Mouse (Mus musculus): ENCODE data around the gene Olfr9.

DNA sequence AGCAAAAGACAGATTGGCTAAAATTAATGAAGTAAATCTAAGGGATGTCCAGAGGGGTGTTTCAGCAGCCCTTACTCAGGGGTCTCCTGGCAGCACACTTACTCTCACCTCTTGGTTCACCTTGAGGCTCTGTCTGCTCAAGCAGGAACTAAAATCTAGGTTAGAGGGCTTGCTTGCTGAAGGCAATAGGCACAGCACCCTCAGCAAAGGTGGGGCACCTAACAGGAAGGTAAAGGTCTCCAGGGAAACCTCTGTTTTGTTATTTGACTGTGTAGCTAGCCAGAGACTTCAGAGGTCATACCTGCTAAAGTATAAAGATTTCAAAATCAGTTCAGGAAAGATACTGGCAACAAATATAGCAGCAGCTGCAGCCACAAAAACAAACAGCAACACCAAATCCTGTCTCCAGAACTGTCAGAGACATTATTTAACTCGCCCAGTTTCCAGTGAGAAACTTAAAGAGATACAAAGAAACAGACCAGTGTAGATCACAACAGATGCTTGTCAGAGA is 18.4 kb upstream of the Olfr9 start:
- TF ChIP-seq CTCF (conservative IDR thresholded peaks at IDR 0.05 in 1 of 2, IDR thresholded peaks at IDR 0.05 in 1 of 2; ENCODE audit: low read depth in 2 of 2, low read length in 2 of 2): no peak
- TF ChIP-seq EP300 (IDR thresholded peaks at IDR 0.05; ENCODE audit: low read length): no peak
- TF ChIP-seq ZNF384 (IDR thresholded peaks at IDR 0.05; ENCODE audit: low read depth, low read length): no peak
- no peak for TF ChIP-seq POLR2A (IDR thresholded peaks at IDR 0.05; ENCODE audit: low read depth, low read length)
- TF ChIP-seq JUND (conservative IDR thresholded peaks at IDR 0.05; ENCODE audit: low read depth, low read length): no peak
- no peak for TF ChIP-seq CHD2 (IDR thresholded peaks at IDR 0.05; ENCODE audit: low read length)
- no peak for TF ChIP-seq ZC3H11A (IDR thresholded peaks at IDR 0.05; ENCODE audit: low read depth, low read length)
- no peak for TF ChIP-seq ZMIZ1 (IDR thresholded peaks at IDR 0.05; ENCODE audit: low read depth, low read length)
- no peak for TF ChIP-seq NELFE (IDR thresholded peaks at IDR 0.05; ENCODE audit: low read depth, low read length)

Data from CH12.LX (cell line).